Mouse (Mus musculus) intestine, embryonic 16.5 days (tissue): Measurements from ENCODE around the gene Cfap65. TPM values are rescaled to one million over a fixed set of nuclear protein-coding genes. Genes with fewer than 3 reads are reported as not detected.

Source experiments
- ATAC-seq: fragments of 200-750 bp; cut with Nextera tagmentation; 2 replicates; pipeline ENCODE4 v1.8.0; 2017; ENCODE audit warnings: moderate TSS enrichment, moderate library complexity
- H3K27ac ChIP-seq: fragments of 300-500 bp; sonication (generic); 2 replicates; pipeline ENCODE4 v1.5.1; 2014; ENCODE audit warnings: mild to moderate bottlenecking, low read length
- H3K27me3 ChIP-seq: fragments of 300-500 bp; sonication (generic); replicated peaks from 2 replicates; pipeline ENCODE4 v1.6.1; 2014; ENCODE audit warnings: low read length, control low read depth, mixed read lengths; ENCODE audit not compliant: control insufficient read depth, insufficient read depth
- H3K36me3 ChIP-seq: fragments of 300-500 bp; sonication (generic); 2 replicates; pipeline ENCODE4 v1.6.1; 2014; ENCODE audit warnings: low read length, control low read depth; ENCODE audit not compliant: control insufficient read depth, insufficient read depth
- H3K4me1 ChIP-seq: fragments of 300-500 bp; sonication (generic); 2 replicates; pipeline ENCODE4 v1.6.1; 2014; ENCODE audit warnings: low read length, control low read depth, mixed read lengths; ENCODE audit not compliant: control insufficient read depth, insufficient read depth
- H3K4me2 ChIP-seq: fragments of 300-500 bp; sonication (generic); 2 replicates; pipeline ENCODE4 v1.6.1; 2014; ENCODE audit warnings: low read depth, low read length, control low read depth
- H3K4me3 ChIP-seq: fragments of 300-500 bp; sonication (generic); 2 replicates; pipeline ENCODE4 v1.5.1; 2014; ENCODE audit warnings: mild to moderate bottlenecking, low read length
- H3K9ac ChIP-seq: fragments of 300-500 bp; sonication (generic); 2 replicates; pipeline ENCODE4 v1.6.1; 2014; ENCODE audit warnings: low read depth, low read length
- H3K9me3 ChIP-seq: fragments of 300-500 bp; sonication (generic); 2 replicates; pipeline ENCODE4 v1.6.1; 2016; ENCODE audit warnings: low read length, control low read depth; ENCODE audit not compliant: control insufficient read depth
- WGBS: fragments of 180-500 bp; shearing (Covaris S2); extraction: QIAGEN DNeasy Blood & Tissue Kit; methylation state at CpG from one replicate; pipeline ENCODE4 v1.1.7; 2014; 5-methylcytosine and 5-hydroxymethylcytosine counted together
- polyA plus RNA-seq: library from polyadenylated mRNA; unstranded; fragments of >200 nt; fragmentation: Nextera tagmentation; extraction: Ambion mirVana; gene quantifications from 2 replicates; pipeline ENCODE4 v1.2.1, GENCODE M21; 2015

Cfap65 gene
- polyA plus RNA-seq, 1 experiment from 2014 or later, result 0.07 TPM

GRCm38 (mm10) chr1:74900341-74901285 is 34.8 kb downstream of the Cfap65 start:
- H3K9ac ChIP-seq, result peak overlapping the region; percentile 66
- H3K9me3 ChIP-seq, result no peaks in the 10 kb centered on the region
- peak overlapping the region; percentile 40 for H3K27ac ChIP-seq
- H3K4me2 ChIP-seq, result peak overlapping the region; percentile 76
- H3K27me3 ChIP-seq, result peaks cover 15% of the 10 kb centered on the region
- H3K36me3 ChIP-seq, result no peaks in the 10 kb centered on the region
- peak; percentile 80 for ATAC-seq
- peaks cover 5% of the 10 kb centered on the region for H3K4me1 ChIP-seq
- H3K4me3 ChIP-seq, result peak overlapping the region; percentile 44
- 1% methylated on average over 65 of the region's 66 CpGs for WGBS

- no peak overlapping the region for H3K4me3 ChIP-seq
- no peak overlapping the region for H3K27ac ChIP-seq
- H3K4me1 ChIP-seq, result peaks cover 5% of the 10 kb centered on the region
- H3K9me3 ChIP-seq, result no peaks in the 10 kb centered on the region
- no peaks in the 10 kb centered on the region for H3K36me3 ChIP-seq
- peaks cover 22% of the 10 kb centered on the region for H3K27me3 ChIP-seq
- WGBS, result 12% methylated on average over 8 of the region's 10 CpGs
- no peak overlapping the region for H3K9ac ChIP-seq
- H3K4me2 ChIP-seq, result 0 out of 2 replicates have a peak overlapping the region, but pooled peaks have one; percentile 6
- ATAC-seq, result peak; percentile 24; the same call in 1 of the 2 replicates
These were observed 36.6 kb downstream of the Cfap65 start for GRCm38 (mm10) chr1:74898656-74899431.

- Histone ChIP-seq H3K27ac (no peak overlapping the region), H3K4me1 (peaks cover 9% of the 10 kb centered on the region), H3K27me3 (peaks cover 28% of the 10 kb centered on the region), H3K9me3 (no peaks in the 10 kb centered on the region), H3K36me3 (no peaks in the 10 kb centered on the region), H3K4me3 (no peak overlapping the region), H3K4me2 (no peak overlapping the region), H3K9ac (no peak overlapping the region)
- no peak for ATAC-seq
- WGBS, result 6% methylated on average over 7 of the region's 7 CpGs
These were observed 37.4 kb downstream of the Cfap65 start for GRCm38 (mm10) chr1:74897976-74898375.

GRCm38 (mm10) chr1:74894966-74895365 is 40.4 kb downstream of the Cfap65 start:
- Histone ChIP-seq H3K27ac (no peak overlapping the region), H3K36me3 (no peaks in the 10 kb centered on the region), H3K9me3 (no peaks in the 10 kb centered on the region), H3K27me3 (peaks cover 50% of the 10 kb centered on the region), H3K4me1 (peaks cover 6% of the 10 kb centered on the region), H3K4me3 (no peak overlapping the region), H3K9ac (no peak overlapping the region), H3K4me2 (no peak overlapping the region)
- no peak for ATAC-seq
- WGBS, result 20% methylated on average over 4 of the region's 4 CpGs

GRCm38 (mm10) chr1:74893134-74893855 is 42.1 kb downstream of the Cfap65 start, which contains the start of gene Cryba2:
Gene Cryba2, minus strand, starts transcription at chr1:74893143.
- H3K36me3 ChIP-seq, result no peaks in the 10 kb centered on the region
- peaks cover 6% of the 10 kb centered on the region for H3K4me1 ChIP-seq
- 0 out of 2 replicates have a peak, but pooled peaks have one; percentile 34 for ATAC-seq
- peak within 1 kb of the TSS; percentile 21 for H3K4me3 ChIP-seq
- WGBS, result 4% methylated on average over 25 of the region's 25 CpGs
- H3K9me3 ChIP-seq, result no peaks in the 10 kb centered on the region
- H3K27me3 ChIP-seq, result peaks cover 55% of the 10 kb centered on the region
- H3K9ac ChIP-seq, result no peak within 1 kb of the TSS
- peak within 1 kb of the TSS; percentile 30 for H3K4me2 ChIP-seq
- no peak within 1 kb of the TSS for H3K27ac ChIP-seq

- H3K27me3 ChIP-seq, result peaks cover 57% of the 10 kb centered on the region
- no peaks in the 10 kb centered on the region for H3K9me3 ChIP-seq
- peak overlapping the region; percentile 21 for H3K4me3 ChIP-seq
- H3K27ac ChIP-seq, result no peak overlapping the region
- H3K4me2 ChIP-seq, result peak overlapping the region; percentile 30
- 3% methylated on average over 39 of the region's 39 CpGs for WGBS
- H3K4me1 ChIP-seq, result peaks cover 6% of the 10 kb centered on the region
- no peak overlapping the region for H3K9ac ChIP-seq
- 0 out of 2 replicates have a peak, but pooled peaks have one; percentile 27 for ATAC-seq
- no peaks in the 10 kb centered on the region for H3K36me3 ChIP-seq
These were observed 42.9 kb downstream of the Cfap65 start for GRCm38 (mm10) chr1:74892351-74893133.

GRCm38 (mm10) chr1:74891513-74891912 is 43.9 kb downstream of the Cfap65 start:
- Histone ChIP-seq H3K36me3 (no peaks in the 10 kb centered on the region), H3K27me3 (peaks cover 62% of the 10 kb centered on the region)
- WGBS, result 0% methylated on average over 2 of the region's 8 CpGs

GRCm38 (mm10) chr1:74885369-74886042 is 49.9 kb downstream of the Cfap65 start, which contains the start of gene Fev:
Gene Fev, minus strand, starts transcription at chr1:74885419.
- H3K27ac ChIP-seq, result no peak within 1 kb of the TSS; the same call in 1 of the 2 replicates
- ATAC-seq, result no peak
- peak within 1 kb of the TSS; percentile 40 for H3K4me2 ChIP-seq
- no peak within 1 kb of the TSS for H3K9ac ChIP-seq
- H3K36me3 ChIP-seq, result no peaks in the 10 kb centered on the region
- no peaks in the 10 kb centered on the region for H3K9me3 ChIP-seq
- peaks cover 20% of the 10 kb centered on the region for H3K4me1 ChIP-seq
- 1% methylated on average over 43 of the region's 43 CpGs for WGBS
- H3K4me3 ChIP-seq, result peak within 1 kb of the TSS; percentile 27
- H3K27me3 ChIP-seq, result peaks cover 78% of the 10 kb centered on the region

More at GRCm38 (mm10) chr1:74891513-74891912, 43.9 kb downstream of the Cfap65 start:
- no peak overlapping the region for H3K4me2 ChIP-seq
- ATAC-seq, result no peak
- no peak overlapping the region for H3K9ac ChIP-seq
- H3K27ac ChIP-seq, result no peak overlapping the region
- peaks cover 6% of the 10 kb centered on the region for H3K4me1 ChIP-seq
- no peaks in the 10 kb centered on the region for H3K9me3 ChIP-seq
- no peak overlapping the region for H3K4me3 ChIP-seq
